Mouse (Mus musculus) 3T3-L1 (cell line): Measurements from ENCODE around the gene Cul5.

Experiments
- DNase-seq: peaks from one replicate; pipeline ENCODE4 v3.0.0-alpha.2; 2015; ENCODE audit warnings: low read depth, low spot score

Cul5 gene

GRCm38 (mm10) chr9:53607816-53608215 is 62.0 kb downstream of the Cul5 start:
- no peak for DNase-seq

- no peak for DNase-seq
Measured at GRCm38 (mm10) chr9:53607192-53607591, 62.6 kb downstream of the Cul5 start.

- DNase-seq = no peak
Measured at GRCm38 (mm10) chr9:53604954-53605353, 64.9 kb downstream of the Cul5 start.

GRCm38 (mm10) chr9:53603849-53604248 is 66.0 kb downstream of the Cul5 start:
- DNase-seq = peak; percentile 11

GRCm38 (mm10) chr9:53603384-53603783 is 66.4 kb downstream of the Cul5 start:
- DNase-seq = peak; percentile 91

GRCm38 (mm10) chr9:53601541-53601940 is 68.3 kb downstream of the Cul5 start:
- no peak for DNase-seq

- DNase-seq = no peak
Measured at GRCm38 (mm10) chr9:53598631-53599030, 71.2 kb downstream of the Cul5 start.

GRCm38 (mm10) chr9:53596971-53597600 is 72.7 kb downstream of the Cul5 start:
- no peak for DNase-seq

GRCm38 (mm10) chr9:53594764-53595163 is 75.0 kb downstream of the Cul5 start:
- peak; percentile 81 for DNase-seq

- DNase-seq = no peak
Measured at GRCm38 (mm10) chr9:53581870-53582269, 87.9 kb downstream of the Cul5 start.

- DNase-seq = no peak
Measured at GRCm38 (mm10) chr9:53575721-53576120, 94.1 kb downstream of the Cul5 start.

- DNase-seq = no peak
Measured at GRCm38 (mm10) chr9:53572516-53573307, 97.1 kb downstream of the Cul5 start.

- no peak for DNase-seq
Measured at GRCm38 (mm10) chr9:53570662-53571061, 99.2 kb downstream of the Cul5 start.
